Comparison of ENCODE assay signal across 8 mouse cellular contexts in genomic region chr9:33246932-33247331, GRCm38 (mm10).
DNase-seq lines count a peak whose midpoint lies in the region; ATAC-seq and TF ChIP-seq lines count a peak whose summit lies in the region.

No protein-coding gene starts in this region.

- WGBS in kidney, embryonic 16.5 days: 24% methylated on average over 2 of the region's 2 CpGs
- 26% methylated on average over 2 of the region's 2 CpGs for WGBS in forebrain, postnatal 0 days

- H3K4me1 ChIP-seq in kidney, embryonic 16.5 days (ENCODE audit: insufficient read depth, low read length): no peaks in the 10 kb centered on the region
- no peaks in the 10 kb centered on the region for H3K4me1 ChIP-seq in ES-E14 (ENCODE audit: control insufficient read depth in 2 of 2, insufficient read depth in 2 of 2, low read length in 2 of 2, poor library complexity in 1 of 2)
- H3K4me1 ChIP-seq in forebrain, postnatal 0 days (ENCODE audit: insufficient read depth): no peaks in the 10 kb centered on the region

- H3K27me3 ChIP-seq in kidney, embryonic 16.5 days (ENCODE audit: insufficient read depth, low read length): no peaks in the 10 kb centered on the region
- H3K27me3 ChIP-seq in forebrain, postnatal 0 days (ENCODE audit: insufficient read depth, low read length): no peaks in the 10 kb centered on the region

- no peak for ATAC-seq in kidney, embryonic 16.5 days (ENCODE audit: low FRiP score, low TSS enrichment)
- no peak for ATAC-seq in forebrain, postnatal 0 days
- no peak for ATAC-seq in erythroblast, adult 5-6 weeks (replicated peaks; ENCODE audit: low FRiP score, poor library complexity, severe bottlenecking)

- in situ Hi-C loops in ES-E14 (cut with MboI; ENCODE audit: low sequenced_read_pairs in 2 of 2, unreplicated experiment in 2 of 2): loop anchor here in 1 of 2 experiments (25.0 kb wide), 1 partner anchor 660 kb away; no protein-coding TSS in a partner anchor

- no peak overlapping the region for H3K9ac ChIP-seq in kidney, embryonic 16.5 days (replicated peaks; ENCODE audit: low read length)
- H3K9ac ChIP-seq in ES-E14 (ENCODE audit: insufficient read depth, low read depth, low read length, poor library complexity, severe bottlenecking): no peak overlapping the region
- H3K9ac ChIP-seq in forebrain, postnatal 0 days: no peak overlapping the region

- no peak for TF ChIP-seq POLR2A in brain, embryonic 14.5 days (IDR thresholded peaks at IDR 0.05; ENCODE audit: borderline replicate concordance, extremely low read depth, insufficient read depth, insufficient read length, poor library complexity, severe bottlenecking)

- peak; percentile 77; the same call in 1 of the 2 replicates for TF ChIP-seq CTCF in brain, embryonic 14.5 days (IDR thresholded peaks at IDR 0.05; ENCODE audit: borderline replicate concordance, extremely low read depth, insufficient read depth, insufficient read length)
- peak; percentile 91 for TF ChIP-seq CTCF in forebrain, postnatal 0 days (IDR thresholded peaks at IDR 0.05; ENCODE audit: low read depth)

- H3K4me3 ChIP-seq in kidney, embryonic 16.5 days (ENCODE audit: low read length): no peak overlapping the region
- H3K4me3 ChIP-seq in ES-E14 (ENCODE audit: insufficient read depth in 1 of 2, low read depth in 1 of 2, low read length in 2 of 2, poor library complexity in 1 of 2, severe bottlenecking in 1 of 2): no peak overlapping the region
- no peak overlapping the region for H3K4me3 ChIP-seq in forebrain, postnatal 0 days (ENCODE audit: low read depth, low read length)

- no peak overlapping the region for H3K27ac ChIP-seq in kidney, embryonic 16.5 days (ENCODE audit: low read length)
- H3K27ac ChIP-seq in ES-E14 (ENCODE audit: insufficient read depth, low read depth, low read length, poor library complexity, severe bottlenecking): no peak overlapping the region
- H3K27ac ChIP-seq in forebrain, postnatal 0 days (ENCODE audit: low read depth, low read length): no peak overlapping the region

- H3K9me3 ChIP-seq in kidney, embryonic 16.5 days (ENCODE audit: low read length): peaks cover 3% of the 10 kb centered on the region; the same call in 1 of the 2 replicates
- H3K9me3 ChIP-seq in ES-E14 (ENCODE audit: control insufficient read depth, insufficient read depth, low read depth, low read length): no peaks in the 10 kb centered on the region
- no peaks in the 10 kb centered on the region for H3K9me3 ChIP-seq in forebrain, postnatal 0 days (ENCODE audit: low read length)

- no peak overlapping the region for H3K4me2 ChIP-seq in kidney, embryonic 16.5 days (replicated peaks; ENCODE audit: low read depth, low read length)
- H3K4me2 ChIP-seq in forebrain, postnatal 0 days (ENCODE audit: low read depth): no peak overlapping the region

- H3K36me3 ChIP-seq in kidney, embryonic 16.5 days (ENCODE audit: insufficient read depth, low read length): no peaks in the 10 kb centered on the region
- no peaks in the 10 kb centered on the region for H3K36me3 ChIP-seq in ES-E14 (ENCODE audit: control insufficient read depth, insufficient read depth, low read length, poor library complexity, severe bottlenecking)
- H3K36me3 ChIP-seq in forebrain, postnatal 0 days (ENCODE audit: insufficient read depth): no peaks in the 10 kb centered on the region

- peak; percentile 17 for DNase-seq in kidney, adult 11 months
- peak; percentile 24 for DNase-seq in ES-E14 (ENCODE audit: low read depth, low spot score)
- DNase-seq in brain, embryonic 14.5 days (ENCODE audit: low read depth): peak; percentile 79
- DNase-seq in forebrain, postnatal 0 days: peak; percentile 79
- DNase-seq in layer of hippocampus, postnatal 36 days: peak; percentile 32 to 39
- DNase-seq in ovary, postnatal 36 days (ENCODE audit: low spot score): peak; percentile 18

TF ChIP-seq in ES-E14, 5 proteins besides CTCF, POLR2A, EP300 and RAD21:
- TF ChIP-seq HCFC1 (IDR thresholded peaks at IDR 0.05; ENCODE audit: borderline replicate concordance, insufficient read depth, low read length): no peak
- peak; percentile 89 for TF ChIP-seq ZC3H11A (IDR thresholded peaks at IDR 0.05; ENCODE audit: borderline replicate concordance, low read depth, low read length)

Comparison
In these comparisons a context has a peak if more than half of its experiments do, and no peak if none do; other contexts are left out.
1. DNase-seq: peak in every context shown above with its lines; median percentile 79 in brain, embryonic 14.5 days; 79 in forebrain, postnatal 0 days; 36 in layer of hippocampus, postnatal 36 days; 24 in ES-E14; 18 in ovary, postnatal 36 days; 17 in kidney, adult 11 months.